Mouse (Mus musculus): ENCODE results near the gene Gm20517. TPM values are rescaled to one million over a fixed set of nuclear protein-coding genes. Genes with fewer than 3 reads are reported as not detected.

Gm20517 gene
- polyA plus RNA-seq (2012; rRNA removed): 2.2 and 4.3 TPM in 2 replicates

GRCm38 (mm10) chr17:47610849-47611660, at the start of gene Gm20517, which contains the start of the genes Bysl and Med20:
Gm20517 (plus strand) TSS chr17:47611589.
Bysl (minus strand) TSS chr17:47611492.
Med20 (plus strand) TSS chr17:47611582.

GRCm38 (mm10) chr17:47630678-47631065, 19.3 kb downstream of the Gm20517 start, which contains the start of gene Usp49:
Usp49 (plus strand) TSS chr17:47630690.

GRCm38 (mm10) chr17:47688344-47688607, 76.9 kb downstream of the Gm20517 start, which contains the start of gene Tomm6:
Tomm6 (minus strand) TSS chr17:47688386.

GRCm38 (mm10) chr17:47688608-47689575, 77.5 kb downstream of the Gm20517 start, which contains the start of gene Frs3:
Frs3 (plus strand) TSS chr17:47689030.

GRCm38 (mm10) chr17:47694442-47694502, 82.9 kb downstream of the Gm20517 start, which contains the start of gene Gm21981:
Gm21981 (minus strand) TSS chr17:47694455.

GRCm38 (mm10) chr17:47694503-47695336, 83.3 kb downstream of the Gm20517 start, which contains the start of gene Prickle4:
Prickle4 (minus strand) TSS chr17:47694736.

GRCm38 (mm10) chr17:47726566-47726965, 115.2 kb downstream of the Gm20517 start, which contains the start of gene Pgc:
Pgc (plus strand) TSS chr17:47726842.

Other genes with a start within 250 kb of the Gm20517 start
- gene Mrps10, start 242.7 kb upstream of the Gm20517 start, polyA plus RNA-seq (2012; rRNA removed): 49.7 and 55.2 TPM in 2 replicates
- gene Guca1b, start 226.2 kb upstream of the Gm20517 start, polyA plus RNA-seq (2012; rRNA removed): 1.1 and 1.3 TPM in 2 replicates
- gene Guca1a, start 211.0 kb upstream of the Gm20517 start, polyA plus RNA-seq (2012; rRNA removed): 0.99 and 2.2 TPM in 2 replicates
- 0.60 and 0.67 TPM in 2 replicates for gene AI661453, start 175.0 kb upstream of the Gm20517 start, polyA plus RNA-seq (2012; rRNA removed)
- 0.05 and 0.15 TPM in 2 replicates for gene 1700001C19Rik, start 174.2 kb upstream of the Gm20517 start, polyA plus RNA-seq (2012; rRNA removed)
- gene Taf8, start 109.3 kb upstream of the Gm20517 start, polyA plus RNA-seq (2012; rRNA removed): 47.4 and 48.0 TPM in 2 replicates
- 194 and 197 TPM in 2 replicates for gene Ccnd3, start 106.5 kb upstream of the Gm20517 start, polyA plus RNA-seq (2012; rRNA removed)
- 23.2 and 24.1 TPM in 2 replicates for gene Bysl, start 97 bp upstream of the Gm20517 start, polyA plus RNA-seq (2012; rRNA removed)
- gene Med20, start within 50 bp of the Gm20517 start, polyA plus RNA-seq (2012; rRNA removed): 47.8 and 57.1 TPM in 2 replicates
- gene Usp49, start 19.1 kb downstream of the Gm20517 start, polyA plus RNA-seq (2012; rRNA removed): 21.1 and 27.6 TPM in 2 replicates
- gene Tomm6, start 76.8 kb downstream of the Gm20517 start, polyA plus RNA-seq (2012; rRNA removed): 104 and 158 TPM in 2 replicates
- 18.9 and 19.9 TPM in 2 replicates for gene Frs3, start 77.4 kb downstream of the Gm20517 start, polyA plus RNA-seq (2012; rRNA removed)
- gene Gm21981, start 82.9 kb downstream of the Gm20517 start, polyA plus RNA-seq (2012; rRNA removed): 0.94 and 2.4 TPM in 2 replicates
- 0.93 and 4.4 TPM in 2 replicates for gene Prickle4, start 83.1 kb downstream of the Gm20517 start, polyA plus RNA-seq (2012; rRNA removed)
- not detected in 2 replicates for gene Pgc, start 115.3 kb downstream of the Gm20517 start, polyA plus RNA-seq (2012; rRNA removed)
- 2.1 and 2.8 TPM in 2 replicates for gene Tfeb, start 125.4 kb downstream of the Gm20517 start, polyA plus RNA-seq (2012; rRNA removed)
- 80.5 and 157 TPM in 2 replicates for gene Mdfi, start 223.1 kb downstream of the Gm20517 start, polyA plus RNA-seq (2012; rRNA removed)